Mouse (Mus musculus): Measurements from ENCODE around the gene Pard3.

The Pard3 gene

GRCm38 (mm10) chr8:127251476-127251875, 187.8 kb downstream of the Pard3 start:
- DNase-seq, result no peak

GRCm38 (mm10) chr8:127251985-127252384, 188.3 kb downstream of the Pard3 start:
- DNase-seq, result no peak

GRCm38 (mm10) chr8:127254625-127255024, 190.9 kb downstream of the Pard3 start:
- peak; percentile 16 for DNase-seq

- DNase-seq, result no peak
These were observed 193.4 kb downstream of the Pard3 start for GRCm38 (mm10) chr8:127257086-127257485.

- no peak for DNase-seq
These were observed 197.4 kb downstream of the Pard3 start for GRCm38 (mm10) chr8:127261051-127261450.

- no peak for DNase-seq
These were observed 198.3 kb downstream of the Pard3 start for GRCm38 (mm10) chr8:127262026-127262425.

GRCm38 (mm10) chr8:127262436-127262835, 198.7 kb downstream of the Pard3 start:
- no peak for DNase-seq

- no peak for DNase-seq
These were observed 199.2 kb downstream of the Pard3 start for GRCm38 (mm10) chr8:127262926-127263325.

- DNase-seq, result no peak
These were observed 199.8 kb downstream of the Pard3 start for GRCm38 (mm10) chr8:127263457-127263856.

- DNase-seq, result no peak
These were observed 201.2 kb downstream of the Pard3 start for GRCm38 (mm10) chr8:127264691-127265470.

GRCm38 (mm10) chr8:127266777-127267176, 203.1 kb downstream of the Pard3 start:
- no peak for DNase-seq

- DNase-seq, result peak; percentile 33
These were observed 204.7 kb downstream of the Pard3 start for GRCm38 (mm10) chr8:127268239-127269024.

GRCm38 (mm10) chr8:127269082-127269747, 205.5 kb downstream of the Pard3 start:
- DNase-seq, result no peak

- DNase-seq, result no peak
These were observed 207.5 kb downstream of the Pard3 start for GRCm38 (mm10) chr8:127271186-127271585.

GRCm38 (mm10) chr8:127280299-127280974, 216.7 kb downstream of the Pard3 start:
- DNase-seq, result no peak

- no peak for DNase-seq
These were observed 217.3 kb downstream of the Pard3 start for GRCm38 (mm10) chr8:127281035-127281434.

GRCm38 (mm10) chr8:127284462-127285216, 220.9 kb downstream of the Pard3 start:
- no peak for DNase-seq

- DNase-seq, result no peak
These were observed 224.1 kb downstream of the Pard3 start for GRCm38 (mm10) chr8:127287816-127288215.

GRCm38 (mm10) chr8:127292307-127292706, 228.6 kb downstream of the Pard3 start:
- no peak for DNase-seq

- DNase-seq, result no peak
These were observed 229.5 kb downstream of the Pard3 start for GRCm38 (mm10) chr8:127293025-127293729.

- DNase-seq, result no peak
These were observed 230.4 kb downstream of the Pard3 start for GRCm38 (mm10) chr8:127294061-127294460.

Data from layer of hippocampus, adult 9-11 months (tissue).